14 mouse cellular contexts compared by ENCODE assay signal in genomic region chrX:42290215-42290614, GRCm38 (mm10).
"Had no signal": no experiment of that assay in that cellular context is flagged by ENCODE, and none has a peak within 500 bp of the region (broad histone marks: within the 10 kb centered on the region; RNA-seq: fewer than 3 reads in every experiment).

No protein-coding gene starts in this region.

- H3K36me3 ChIP-seq: liver, embryonic 13.5 days had no signal

- H3K27ac ChIP-seq: left cerebral cortex, adult 2 months; liver, embryonic 13.5 days; stomach, postnatal 0 days had no signal

- H3K4me2 ChIP-seq: liver, embryonic 13.5 days; midbrain, embryonic 11.5 days had no signal

- H3K27me3 ChIP-seq: liver, embryonic 13.5 days had no signal

- H3K4me1 ChIP-seq: liver, embryonic 13.5 days had no signal

- H3K9me3 ChIP-seq: liver, embryonic 13.5 days had no signal

- DNase-seq: kidney, postnatal 10 days; kidney, postnatal 36 days; layer of hippocampus, postnatal 36 days; liver, embryonic 13.5 days; lung, adult 2 months; lung, postnatal 14 days; lung, postnatal 4 days; midbrain, embryonic 14.5 days; thymus, adult 2 months; thymus, postnatal 14 days; thymus, postnatal 4 days had no signal

- H3K4me3 ChIP-seq: left cerebral cortex, adult 2 months; liver, embryonic 13.5 days had no signal

- H3K9ac ChIP-seq: liver, embryonic 13.5 days had no signal
